Mouse (Mus musculus) adrenal gland (tissue): ENCODE results near the gene Gm12117.

Experiments used
- intact Hi-C: fragments of 180-260 bp; cut with DNase I; formaldehyde crosslinking; loops from one replicate; pipeline ENCODE4 v1.15.1; 2025
- long read RNA-seq, 2 experiments: library from polyadenylated mRNA; unstranded; transcript quantifications; one replicate each; pipeline ENCODE4 v2.0.0; 2020; ENCODE audit warnings: borderline replicate concordance in 1 of 2; ENCODE audit not compliant: insufficient replicate concordance in 1 of 2

The Gm12117 gene
- long read RNA-seq, experiment 1 = 0 reads
- long read RNA-seq, experiment 2 = 0 reads

GRCm38 (mm10) chr11:33276637-33277036, at the start of gene Gm12117:
Gm12117 (minus strand) TSS chr11:33276737.
- intact Hi-C loops = no loop called here

GRCm38 (mm10) chr11:33319006-33319611, 42.6 kb upstream of the Gm12117 start:
- intact Hi-C loops = no loop called here

GRCm38 (mm10) chr11:33309566-33309965, 33.0 kb upstream of the Gm12117 start:
- intact Hi-C loops = no loop called here

- intact Hi-C loops = no loop called here
Measured at GRCm38 (mm10) chr11:33300859-33301258, 24.3 kb upstream of the Gm12117 start.

GRCm38 (mm10) chr11:33299371-33299770, 22.8 kb upstream of the Gm12117 start:
- intact Hi-C loops = no loop called here

- intact Hi-C loops = no loop called here
Measured at GRCm38 (mm10) chr11:33297121-33297520, 20.6 kb upstream of the Gm12117 start.

GRCm38 (mm10) chr11:33295422-33295821, 18.9 kb upstream of the Gm12117 start:
- intact Hi-C loops = loop anchor here (2.0 kb wide), 1 partner anchor 119 kb away; no protein-coding TSS in a partner anchor

- intact Hi-C loops = loop anchor here (2.0 kb wide), 1 partner anchor 117 kb away; no protein-coding TSS in a partner anchor
Measured at GRCm38 (mm10) chr11:33294063-33294462, 17.5 kb upstream of the Gm12117 start.

GRCm38 (mm10) chr11:33278571-33278970, 2.0 kb upstream of the Gm12117 start:
- intact Hi-C loops = no loop called here

GRCm38 (mm10) chr11:33274816-33275215, 1.7 kb downstream of the Gm12117 start:
- intact Hi-C loops = no loop called here

- intact Hi-C loops = no loop called here
Measured at GRCm38 (mm10) chr11:33274294-33274693, 2.2 kb downstream of the Gm12117 start.

GRCm38 (mm10) chr11:33240295-33240694, 36.2 kb downstream of the Gm12117 start:
- intact Hi-C loops = no loop called here

- intact Hi-C loops = no loop called here
Measured at GRCm38 (mm10) chr11:33234134-33234533, 42.4 kb downstream of the Gm12117 start.

- intact Hi-C loops = no loop called here
Measured at GRCm38 (mm10) chr11:33232056-33232455, 44.5 kb downstream of the Gm12117 start.

- intact Hi-C loops = no loop called here
Measured at GRCm38 (mm10) chr11:33228186-33228585, 48.4 kb downstream of the Gm12117 start.

- intact Hi-C loops = no loop called here
Measured at GRCm38 (mm10) chr11:33226516-33226915, 50.0 kb downstream of the Gm12117 start.
